Mouse (Mus musculus) CH12.LX (cell line): ENCODE data around the gene Btbd9. TPM values are rescaled to one million over a fixed set of nuclear protein-coding genes. Genes with fewer than 3 reads are reported as not detected.

ENCODE experiments used
- DNase-seq: peaks from one replicate; pipeline ENCODE4 v3.0.0-alpha.2; 2013; ENCODE audit errors: extremely low read depth
- H3K27ac ChIP-seq: 2 replicates; pipeline ENCODE4 v1.5.1; 2012; ENCODE audit warnings: low read depth, mild to moderate bottlenecking, control low read depth, moderate library complexity; ENCODE audit not compliant: insufficient read depth
- H3K27me3 ChIP-seq: replicated peaks from 2 replicates; pipeline ENCODE3; 2012; ENCODE audit warnings: inconsistent platforms
- H3K36me3 ChIP-seq, 2 experiments: replicated peaks in 1 of 2; 2 replicates each; pipeline versions ENCODE3 to v1.6.1; 2012; ENCODE audit warnings: inconsistent platforms in 1 of 2, low read length in 1 of 2, mild to moderate bottlenecking in 1 of 2, mixed read lengths in 1 of 2, moderate library complexity in 1 of 2; ENCODE audit not compliant: control insufficient read depth in 1 of 2, insufficient read depth in 1 of 2
- H3K4me1 ChIP-seq, 2 experiments: 2 replicates each; pipeline ENCODE4 v1.6.1; 2012; ENCODE audit warnings: inconsistent platforms in 1 of 2, moderate library complexity in 1 of 2; ENCODE audit not compliant: insufficient read depth in 2 of 2, control insufficient read depth in 1 of 2
- H3K4me2 ChIP-seq: 2 replicates; pipeline ENCODE4 v1.6.1; 2012; ENCODE audit warnings: low read depth, mild to moderate bottlenecking, control low read depth; ENCODE audit not compliant: poor library complexity, insufficient read depth, severe bottlenecking
- H3K4me3 ChIP-seq, 3 experiments: fragments of 150-350 bp in 1 of 3; sonication (generic) in 1 of 3; replicated peaks in 1 of 3; 2 replicates each; pipeline versions ENCODE3 to v1.5.1; 2011 to 2012; ENCODE audit warnings: low read depth in 2 of 3, low read length in 2 of 3, mild to moderate bottlenecking in 2 of 3, moderate library complexity in 2 of 3, control low read depth in 1 of 3, improper control_type of control experiment in 1 of 3, inconsistent platforms in 1 of 3, mixed read lengths in 1 of 3; ENCODE audit not compliant: poor library complexity in 1 of 3
- H3K79me2 ChIP-seq: replicated peaks from 2 replicates; pipeline ENCODE4 v1.6.1; 2012; ENCODE audit warnings: mild to moderate bottlenecking, moderate library complexity; ENCODE audit not compliant: control insufficient read depth, poor library complexity, insufficient read depth, severe bottlenecking; ENCODE audit errors: extremely low read depth
- H3K9ac ChIP-seq: 2 replicates; pipeline ENCODE4 v1.6.1; 2012; ENCODE audit warnings: low read depth, mild to moderate bottlenecking, control low read depth, moderate library complexity; ENCODE audit not compliant: insufficient read depth
- H3K9me3 ChIP-seq: replicated peaks from 2 replicates; pipeline ENCODE3; 2012; ENCODE audit warnings: low read length, inconsistent platforms, mixed read lengths
- BHLHE40 ChIP-seq: IDR thresholded peaks from 2 replicates; pipeline ENCODE4 v1.6.1; 2011; ENCODE audit warnings: mild to moderate bottlenecking, low read depth, low read length, improper control_type of control experiment
- CHD1 ChIP-seq: IDR thresholded peaks from 2 replicates; pipeline ENCODE4 v1.6.1; 2012; ENCODE audit warnings: low read depth, low read length, improper control_type of control experiment, inconsistent platforms
- CHD2 ChIP-seq: IDR thresholded peaks from 2 replicates; pipeline ENCODE4 v1.6.1; 2011; ENCODE audit warnings: low read length, improper control_type of control experiment
- CTCF ChIP-seq, 2 experiments: IDR thresholded peaks in 1 of 2; conservative IDR thresholded peaks in 1 of 2; 2 replicates each; pipeline ENCODE4 v1.5.1; 2011 to 2012; ENCODE audit warnings: low read depth in 2 of 2, low read length in 2 of 2, improper control_type of control experiment in 1 of 2, inconsistent platforms in 1 of 2, mild to moderate bottlenecking in 1 of 2, moderate library complexity in 1 of 2
- ELF1 ChIP-seq: IDR thresholded peaks from 2 replicates; pipeline ENCODE4 v1.6.1; 2014; ENCODE audit warnings: low read depth, mild to moderate bottlenecking, inconsistent platforms, low read length, improper control_type of control experiment
- EP300 ChIP-seq: IDR thresholded peaks from 2 replicates; pipeline ENCODE4 v1.6.1; 2011; ENCODE audit warnings: low read length, improper control_type of control experiment
- ETS1 ChIP-seq: conservative IDR thresholded peaks from 2 replicates; pipeline ENCODE4 v1.6.1; 2012; ENCODE audit warnings: low read depth, mild to moderate bottlenecking, inconsistent platforms, low read length, improper control_type of control experiment, moderate library complexity
- GABPA ChIP-seq: IDR thresholded peaks from 2 replicates; pipeline ENCODE4 v1.6.1; 2012; ENCODE audit warnings: low read depth, low read length, improper control_type of control experiment, inconsistent platforms; ENCODE audit not compliant: insufficient replicate concordance
- HCFC1 ChIP-seq: IDR thresholded peaks from 2 replicates; pipeline ENCODE4 v1.6.1; 2012; ENCODE audit warnings: low read depth, mild to moderate bottlenecking, inconsistent platforms, low read length, improper control_type of control experiment
- IRF4 ChIP-seq: IDR thresholded peaks from 2 replicates; pipeline ENCODE4 v1.6.1; 2014; ENCODE audit warnings: low read depth, mild to moderate bottlenecking, inconsistent platforms, low read length, improper control_type of control experiment
- JUND ChIP-seq: conservative IDR thresholded peaks from 2 replicates; pipeline ENCODE4 v1.6.1; 2011; ENCODE audit warnings: low read depth, low read length, improper control_type of control experiment
- MAFK ChIP-seq: IDR thresholded peaks from 2 replicates; pipeline ENCODE4 v1.6.1; 2011; ENCODE audit warnings: low read length, improper control_type of control experiment; ENCODE audit not compliant: insufficient replicate concordance
- MAX ChIP-seq: IDR thresholded peaks from 2 replicates; pipeline ENCODE4 v1.6.1; 2011; ENCODE audit warnings: low read length, improper control_type of control experiment
- MAZ ChIP-seq: IDR thresholded peaks from 2 replicates; pipeline ENCODE4 v1.6.1; 2012; ENCODE audit warnings: low read depth, mild to moderate bottlenecking, inconsistent platforms, low read length, improper control_type of control experiment, moderate library complexity
- MEF2A ChIP-seq: IDR thresholded peaks from 2 replicates; pipeline ENCODE4 v1.6.1; 2014; ENCODE audit warnings: low read depth, mild to moderate bottlenecking, inconsistent platforms, low read length, improper control_type of control experiment, borderline replicate concordance
- MYC ChIP-seq: IDR thresholded peaks from 2 replicates; pipeline ENCODE4 v1.6.1; 2011; ENCODE audit warnings: low read depth, mild to moderate bottlenecking, improper control_type of control experiment, low read length
- NELFE ChIP-seq: IDR thresholded peaks from 2 replicates; pipeline ENCODE4 v1.6.1; 2011; ENCODE audit warnings: low read depth, low read length, improper control_type of control experiment
- NRF1 ChIP-seq: IDR thresholded peaks from 2 replicates; pipeline ENCODE4 v1.6.1; 2014; ENCODE audit warnings: low read depth, mild to moderate bottlenecking, inconsistent platforms, low read length, improper control_type of control experiment, moderate library complexity
- PAX5 ChIP-seq: IDR thresholded peaks from 2 replicates; pipeline ENCODE4 v1.6.1; 2012; ENCODE audit warnings: low read length, inconsistent platforms, mixed read lengths
- POLR2A ChIP-seq: IDR thresholded peaks from 2 replicates; pipeline ENCODE4 v1.6.1; 2011; ENCODE audit warnings: low read depth, mild to moderate bottlenecking, improper control_type of control experiment, low read length
- RAD21 ChIP-seq: IDR thresholded peaks from 2 replicates; pipeline ENCODE4 v1.6.1; 2011; ENCODE audit warnings: low read depth, mild to moderate bottlenecking, low read length, improper control_type of control experiment, moderate library complexity
- RCOR1 ChIP-seq: conservative IDR thresholded peaks from 2 replicates; pipeline ENCODE4 v1.6.1; 2012; ENCODE audit warnings: low read depth, mild to moderate bottlenecking, inconsistent platforms, low read length, improper control_type of control experiment
- SIN3A ChIP-seq: IDR thresholded peaks from 2 replicates; pipeline ENCODE4 v1.6.1; 2012; ENCODE audit warnings: low read length, improper control_type of control experiment, inconsistent platforms
- SMC3 ChIP-seq: IDR thresholded peaks from 2 replicates; pipeline ENCODE4 v1.6.1; 2011; ENCODE audit warnings: low read depth, low read length, improper control_type of control experiment
- TCF12 ChIP-seq: IDR thresholded peaks from 2 replicates; pipeline ENCODE4 v1.6.1; 2014; ENCODE audit warnings: low read depth, mild to moderate bottlenecking, inconsistent platforms, low read length, improper control_type of control experiment
- UBTF ChIP-seq: IDR thresholded peaks from 2 replicates; pipeline ENCODE4 v1.6.1; 2012; ENCODE audit warnings: low read depth, mild to moderate bottlenecking, inconsistent platforms, low read length, improper control_type of control experiment, moderate library complexity
- USF1 ChIP-seq: IDR thresholded peaks from 2 replicates; pipeline ENCODE4 v1.6.1; 2014; ENCODE audit warnings: low read depth, mild to moderate bottlenecking, inconsistent platforms, low read length, improper control_type of control experiment
- USF2 ChIP-seq: conservative IDR thresholded peaks from 2 replicates; pipeline ENCODE4 v1.6.1; 2011; ENCODE audit warnings: low read depth, low read length, improper control_type of control experiment
- ZC3H11A ChIP-seq: IDR thresholded peaks from 2 replicates; pipeline ENCODE4 v1.6.1; 2012; ENCODE audit warnings: low read depth, mild to moderate bottlenecking, inconsistent platforms, low read length, improper control_type of control experiment
- ZMIZ1 ChIP-seq: IDR thresholded peaks from 2 replicates; pipeline ENCODE4 v1.6.1; 2012; ENCODE audit warnings: low read depth, mild to moderate bottlenecking, inconsistent platforms, low read length, improper control_type of control experiment
- ZNF384 ChIP-seq: IDR thresholded peaks from 2 replicates; pipeline ENCODE4 v1.6.1; 2012; ENCODE audit warnings: low read depth, low read length, improper control_type of control experiment, inconsistent platforms
- dilution Hi-C: fragments of 300-500 bp; cut with MboI; formaldehyde crosslinking; loops from 2 replicates; pipeline ENCODE4 v1.14.3; 2020; ENCODE audit warnings: low sequenced_read_pairs; ENCODE audit not compliant: extremely low pct_unique_long_range_greater_than_20kb, extremely low pct_ligation_motif_present
- in situ Hi-C: fragments of 300-500 bp; cut with MboI; formaldehyde crosslinking; loops from 3 replicates; pipeline ENCODE4 v1.14.3; 2019; ENCODE audit warnings: low sequenced_read_pairs, low pct_ligation_motif_present, low pct_unique_long_range_greater_than_20kb, mixed read lengths
- polyA plus RNA-seq: library from polyadenylated mRNA; unstranded; fragments of >175 nt; gene quantifications from 2 replicates; pipeline ENCODE4 v1.2.1, GENCODE M21; 2012; ENCODE audit warnings: low read depth; ENCODE audit not compliant: insufficient read length
- total RNA-seq, 2 experiments: library from RNA; depleted of rRNA; stranded (reverse); fragments of 300-350 nt in 1 of 2; fragments of >200 nt in 1 of 2; gene quantifications; 2 replicates each; pipeline ENCODE4 v1.2.3; 2012 to 2014

The Btbd9 gene
- total and polyA plus RNA-seq, 3 experiments: 19.3 to 25.4 (median 20.0) TPM

DNA sequence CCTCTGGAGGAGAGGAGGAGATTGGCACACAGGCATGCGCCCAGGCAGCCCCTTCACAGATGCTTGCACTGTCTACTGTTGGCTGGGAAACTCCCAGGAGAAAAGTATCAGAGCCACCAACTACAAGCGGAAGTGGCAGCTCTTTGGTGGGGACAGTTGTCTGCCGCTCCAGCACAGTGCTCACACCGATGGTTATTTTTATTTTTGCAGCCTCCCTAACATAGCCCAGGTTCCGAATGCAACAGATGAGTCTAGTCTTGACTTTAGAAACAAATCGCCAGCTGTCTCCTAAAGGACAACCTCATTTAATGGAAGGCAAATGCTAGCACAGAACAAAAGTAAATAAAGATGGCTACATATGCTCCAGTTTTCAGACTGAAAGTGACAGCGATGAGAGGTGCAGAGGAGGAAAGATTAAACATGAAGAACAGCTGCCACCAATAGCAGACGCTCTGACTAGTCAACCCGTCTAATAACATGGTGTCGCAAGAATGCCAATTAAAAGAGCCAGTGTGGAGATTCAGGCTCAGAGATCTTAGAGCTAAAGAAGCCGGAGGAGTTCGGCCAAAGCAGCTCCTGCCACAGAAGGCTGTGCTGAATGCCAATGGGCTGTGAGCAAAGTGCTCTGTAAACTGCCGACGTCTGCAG lies 108.6 kb downstream of the Btbd9 start:
- H3K9me3 ChIP-seq: no peaks in the 10 kb centered on the region
- no peak overlapping the region for H3K9ac ChIP-seq
- H3K79me2 ChIP-seq: no peaks in the 10 kb centered on the region
- peak overlapping the region; percentile 17 for H3K4me2 ChIP-seq
- peaks cover 0 to 27% of the 10 kb centered on the region in 2 experiments for H3K36me3 ChIP-seq
- TF ChIP-seq RCOR1 (no peak), POLR2A (peak; percentile 41), MAZ (0 out of 2 replicates have a peak, but pooled peaks have one; percentile 28), CHD2 (no peak), USF1 (no peak), HCFC1 (peak; percentile 39; the same call in 1 of the 2 replicates), ETS1 (0 out of 2 replicates have a peak, but pooled peaks have one; percentile 13), USF2 (no peak), CHD1 (no peak), NELFE (0 out of 2 replicates have a peak, but pooled peaks have one; percentile 43), ZC3H11A (no peak), JUND (no peak), ZNF384 (no peak), MEF2A (peak; percentile 56; the same call in 1 of the 2 replicates), CTCF (conservative IDR thresholded peaks at IDR 0.05 in 1 of 2, IDR thresholded peaks at IDR 0.05 in 1 of 2; ENCODE audit: low read depth in 2 of 2, low read length in 2 of 2) (no peak), NRF1 (peak; percentile 80), MAX (peak; percentile 62), IRF4 (peak; percentile 50; the same call in 1 of the 2 replicates), RAD21 (no peak), TCF12 (peak; percentile 26; the same call in 1 of the 2 replicates), EP300 (peak; percentile 67; the same call in 1 of the 2 replicates), MYC (0 out of 2 replicates have a peak, but pooled peaks have one; percentile 31), SIN3A (0 out of 2 replicates have a peak, but pooled peaks have one; percentile 17), GABPA (no peak), SMC3 (no peak), PAX5 (no peak), UBTF (no peak), BHLHE40 (peak; percentile 43; the same call in 1 of the 2 replicates), ELF1 (peak; percentile 84), MAFK (no peak), ZMIZ1 (no peak)
- dilution Hi-C loops (loop anchor here (25.0 kb wide), 1 partner anchor 445 kb away; the partner anchor contains the start of gene Glp1r), in situ Hi-C loops (no loop called here)
- peak overlapping the region in 1 of 3 experiments; percentile 12 for H3K4me3 ChIP-seq
- no peaks in the 10 kb centered on the region for H3K27me3 ChIP-seq
- peaks cover 0 to 22% of the 10 kb centered on the region in 2 experiments; a peak in 2 of 4 replicates for H3K4me1 ChIP-seq
- H3K27ac ChIP-seq: no peak overlapping the region
- peak; percentile 89 for DNase-seq
